Mouse (Mus musculus) spleen, adult 2 months (tissue): ENCODE data around the gene Wnt3. TPM values are rescaled to one million over a fixed set of nuclear protein-coding genes. Genes with fewer than 3 reads are reported as not detected.

Experiments
- DNase-seq, 2 experiments: peaks; one replicate each; pipeline versions ENCODE4 v3.0.0 to v3.0.0-alpha.2; 2012 to 2021; ENCODE audit warnings: low spot score in 2 of 2, low read depth in 1 of 2
- H3K27ac ChIP-seq: fragments of 200-500 bp; 2 replicates; pipeline ENCODE4 v1.5.1; 2012; ENCODE audit warnings: low read length, inconsistent platforms; ENCODE audit not compliant: insufficient read depth
- H3K27me3 ChIP-seq: fragments of 200-500 bp; 2 replicates; pipeline ENCODE4 v1.6.1; 2012; ENCODE audit warnings: mild to moderate bottlenecking, moderate library complexity, low read length, inconsistent platforms; ENCODE audit not compliant: control insufficient read depth, insufficient read depth
- H3K36me3 ChIP-seq: fragments of 200-500 bp; 2 replicates; pipeline ENCODE4 v1.6.1; 2012; ENCODE audit warnings: mild to moderate bottlenecking, low read length, inconsistent platforms; ENCODE audit not compliant: control insufficient read depth, insufficient read depth
- H3K4me1 ChIP-seq: fragments of 200-500 bp; 2 replicates; pipeline ENCODE4 v1.6.1; 2011; ENCODE audit warnings: inconsistent platforms; ENCODE audit not compliant: control insufficient read depth, insufficient read depth, insufficient read length
- H3K4me3 ChIP-seq: fragments of 200-500 bp; 2 replicates; pipeline ENCODE4 v1.5.1; 2011; ENCODE audit warnings: mild to moderate bottlenecking, inconsistent platforms; ENCODE audit not compliant: insufficient read depth, insufficient read length; ENCODE audit errors: extremely low read depth
- CTCF ChIP-seq: fragments of 200-500 bp; IDR thresholded peaks from 2 replicates; pipeline ENCODE4 v1.5.1; 2011; ENCODE audit warnings: mild to moderate bottlenecking, inconsistent platforms; ENCODE audit not compliant: insufficient read depth, insufficient read length, insufficient replicate concordance; ENCODE audit errors: extremely low read depth
- POLR2A ChIP-seq: fragments of 200-500 bp; IDR thresholded peaks from 2 replicates; pipeline ENCODE4 v1.6.1; 2011; ENCODE audit warnings: low read depth, low read length, inconsistent platforms
- WGBS: fragments of 180-500 bp; shearing (Covaris S2); methylation state at CpG from one replicate; pipeline ENCODE4 v1.1.7; 2018; 5-methylcytosine and 5-hydroxymethylcytosine counted together
- polyA plus RNA-seq: library from polyadenylated mRNA; depleted of rRNA; stranded (reverse); fragments of >200 nt; gene quantifications from 2 replicates; pipeline ENCODE4 v1.2.3, GENCODE M21; 2012; rRNA removed

Gene Wnt3
- polyA plus RNA-seq, 1 experiment, result 0.08 TPM

GRCm38 (mm10) chr11:103856641-103857040, 82.7 kb downstream of the Wnt3 start:
- H3K36me3 ChIP-seq, result peaks cover 48% of the 10 kb centered on the region
- 91% methylated on average over 7 of the region's 7 CpGs for WGBS

GRCm38 (mm10) chr11:103858760-103859159, 84.8 kb downstream of the Wnt3 start:
- Histone ChIP-seq H3K4me1 (no peaks in the 10 kb centered on the region), H3K4me3 (no peak overlapping the region), H3K36me3 (peaks cover 47% of the 10 kb centered on the region), H3K27me3 (no peaks in the 10 kb centered on the region), H3K27ac (no peak overlapping the region)
- no peak for DNase-seq
- TF ChIP-seq CTCF (no peak), POLR2A (no peak)
- WGBS, result 83% methylated on average over 5 of the region's 5 CpGs

More at GRCm38 (mm10) chr11:103856641-103857040, 82.7 kb downstream of the Wnt3 start:
- TF ChIP-seq CTCF (no peak), POLR2A (no peak)
- no peak for DNase-seq
- H3K4me3 ChIP-seq, result no peak overlapping the region
- no peaks in the 10 kb centered on the region for H3K27me3 ChIP-seq
- no peaks in the 10 kb centered on the region for H3K4me1 ChIP-seq
- H3K27ac ChIP-seq, result no peak overlapping the region

- Histone ChIP-seq H3K36me3 (peaks cover 48% of the 10 kb centered on the region), H3K4me3 (no peak overlapping the region), H3K4me1 (no peaks in the 10 kb centered on the region), H3K27ac (no peak overlapping the region), H3K27me3 (no peaks in the 10 kb centered on the region)
- TF ChIP-seq CTCF (no peak), POLR2A (no peak)
- no peak for DNase-seq
- 83% methylated on average over 4 of the region's 4 CpGs for WGBS
These were observed 86.1 kb downstream of the Wnt3 start for GRCm38 (mm10) chr11:103859933-103860610.

GRCm38 (mm10) chr11:103862951-103863350, 89.0 kb downstream of the Wnt3 start:
- no peak for DNase-seq

GRCm38 (mm10) chr11:103864486-103864885, 90.5 kb downstream of the Wnt3 start:
- H3K4me1 ChIP-seq, result no peaks in the 10 kb centered on the region
- 94% methylated on average over 4 of the region's 4 CpGs for WGBS
- H3K4me3 ChIP-seq, result no peak overlapping the region
- H3K27ac ChIP-seq, result no peak overlapping the region
- TF ChIP-seq CTCF, result no peak
- no peak for TF ChIP-seq POLR2A
- H3K36me3 ChIP-seq, result peaks cover 35% of the 10 kb centered on the region
- no peaks in the 10 kb centered on the region for H3K27me3 ChIP-seq
- no peak for DNase-seq

More at GRCm38 (mm10) chr11:103862951-103863350, 89.0 kb downstream of the Wnt3 start:
- WGBS, result 87% methylated on average over 8 of the region's 8 CpGs
- TF ChIP-seq POLR2A (no peak), CTCF (no peak)
- Histone ChIP-seq H3K4me1 (no peaks in the 10 kb centered on the region), H3K4me3 (no peak overlapping the region), H3K36me3 (peaks cover 41% of the 10 kb centered on the region), H3K27me3 (no peaks in the 10 kb centered on the region), H3K27ac (no peak overlapping the region)

GRCm38 (mm10) chr11:103865346-103865745, 91.4 kb downstream of the Wnt3 start:
- no peaks in the 10 kb centered on the region for H3K27me3 ChIP-seq
- no peak for TF ChIP-seq POLR2A
- TF ChIP-seq CTCF, result no peak
- no peaks in the 10 kb centered on the region for H3K4me1 ChIP-seq
- H3K4me3 ChIP-seq, result no peak overlapping the region
- WGBS, result 92% methylated on average over 7 of the region's 7 CpGs
- no peak for DNase-seq
- H3K36me3 ChIP-seq, result peaks cover 30% of the 10 kb centered on the region
- H3K27ac ChIP-seq, result no peak overlapping the region

Other genes with a start within 250 kb of the Wnt3 start
- not detected in 2 replicates for gene Gm884, start 153.0 kb upstream of the Wnt3 start, polyA plus RNA-seq
- gene Lyzl6, start 135.3 kb upstream of the Wnt3 start, polyA plus RNA-seq, result not detected in 2 replicates
- not detected in 2 replicates for gene Rprml, start 124.6 kb upstream of the Wnt3 start, polyA plus RNA-seq
- gene Gosr2, start 76.3 kb upstream of the Wnt3 start, polyA plus RNA-seq, result 57.4 and 58.5 TPM in 2 replicates
- 0.16 and 0.18 TPM in 2 replicates for gene Wnt9b, start 24.3 kb upstream of the Wnt3 start, polyA plus RNA-seq
- 36.8 and 38.9 TPM in 2 replicates for gene Nsf, start 179.9 kb downstream of the Wnt3 start, polyA plus RNA-seq
- 6.0 and 7.4 TPM in 2 replicates for gene Arf2, start 192.6 kb downstream of the Wnt3 start, polyA plus RNA-seq